In the genomic region with DNA sequence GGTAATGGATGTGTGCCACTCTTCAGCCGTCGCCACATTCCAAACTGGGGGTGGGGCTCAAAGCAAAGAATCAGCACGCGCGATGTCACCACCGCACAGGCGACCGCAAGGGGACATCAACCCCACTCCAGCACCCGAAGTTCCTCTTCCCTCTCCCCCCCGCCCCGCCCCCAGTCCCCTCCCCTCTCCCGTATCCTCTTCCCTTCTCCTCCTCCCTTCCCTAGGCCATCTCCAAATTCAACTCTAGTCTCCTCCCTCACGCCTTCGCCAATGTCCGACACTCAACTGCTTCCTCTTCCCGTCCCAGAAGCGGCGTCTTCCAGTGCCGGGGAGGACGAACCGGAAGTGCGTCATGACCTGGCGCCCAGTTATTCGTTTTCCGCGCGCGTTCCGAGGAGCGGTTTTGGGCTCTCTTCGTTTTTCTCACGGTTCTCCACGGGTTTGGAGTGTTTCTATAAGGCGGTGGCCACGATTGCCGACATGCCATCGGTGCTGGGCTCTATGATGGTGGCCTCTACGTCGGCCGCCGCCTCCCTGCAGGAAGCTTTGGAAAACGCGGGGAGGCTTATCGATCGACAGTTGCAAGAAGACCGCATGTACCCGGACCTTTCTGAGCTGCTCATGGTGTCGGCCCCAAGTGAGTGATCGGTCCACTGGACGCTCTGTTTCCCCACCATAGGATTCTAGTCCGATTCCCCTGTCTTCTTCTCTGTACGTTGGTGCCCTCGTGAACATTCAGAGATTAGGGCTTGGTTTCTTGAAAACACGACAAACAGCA, we compare ENCODE assay signal across 8 mouse cellular contexts. TPM values are rescaled to one million over a fixed set of nuclear protein-coding genes. Genes with fewer than 3 reads are reported as not detected.
A peak's percentile ranks its signal among the peaks of the same experiment; 100 is the strongest.
DNase-seq lines count a peak whose midpoint lies in the region; ATAC-seq and TF ChIP-seq lines count a peak whose summit lies in the region.

A gene (plus strand): TSS at position 308 of the 778 bp plus-strand sequence.

- peak within 1 kb of the TSS; percentile 97 for H3K9ac ChIP-seq in heart, embryonic 11.5 days (ENCODE audit: low read depth, low read length)
- peak within 1 kb of the TSS; percentile 91 for H3K9ac ChIP-seq in kidney, embryonic 16.5 days (replicated peaks; ENCODE audit: low read length)
- H3K9ac ChIP-seq in liver, adult 2 months (ENCODE audit: low read depth, low read length): peak within 1 kb of the TSS; percentile 90

- ATAC-seq in heart, embryonic 11.5 days (replicated peaks; ENCODE audit: insufficient number of reproducible peaks, low FRiP score, low TSS enrichment): peak; percentile 92
- ATAC-seq in kidney, embryonic 16.5 days (ENCODE audit: low FRiP score, low TSS enrichment): peak; percentile 98

- H3K36me3 ChIP-seq in C2C12 (ENCODE audit: control insufficient read depth, insufficient read depth) (peaks cover 34% of the 10 kb centered on the region), myocyte (ENCODE audit: control insufficient read depth, insufficient read depth) (peaks cover 25% of the 10 kb centered on the region)
- H3K36me3 ChIP-seq in erythroblast, embryonic 14.5 days (ENCODE audit: control insufficient read depth): peaks cover 32% of the 10 kb centered on the region
- H3K36me3 ChIP-seq in heart, embryonic 11.5 days (ENCODE audit: control insufficient read depth, insufficient read depth, low read length): peaks cover 9% of the 10 kb centered on the region
- H3K36me3 ChIP-seq in kidney, embryonic 16.5 days (ENCODE audit: insufficient read depth, low read length): peaks cover 21% of the 10 kb centered on the region
- H3K36me3 ChIP-seq in liver, adult 2 months (ENCODE audit: control insufficient read depth, insufficient read depth, low read length): peaks cover 17% of the 10 kb centered on the region; the same call in 1 of the 2 replicates
- 0 out of 2 replicates have a peak, but pooled peaks cover 2% of the 10 kb centered on the region for H3K36me3 ChIP-seq in splenic B cell, adult 2 months (ENCODE audit: control insufficient read depth, insufficient read depth, low read length, poor library complexity, severe bottlenecking)

- peak within 1 kb of the TSS; percentile 83 for H3K4me2 ChIP-seq in heart, embryonic 11.5 days
- peak within 1 kb of the TSS; percentile 92 for H3K4me2 ChIP-seq in kidney, embryonic 16.5 days (replicated peaks; ENCODE audit: low read depth, low read length)
- peak within 1 kb of the TSS; percentile 75 for H3K4me2 ChIP-seq in myocyte (ENCODE audit: low read depth)

- peaks cover 42% of the 10 kb centered on the region for H3K79me3 ChIP-seq in C2C12 (ENCODE audit: low read depth)

- peak; percentile 44; the same call in 1 of the 2 replicates for TF ChIP-seq POLR2A in brain, embryonic 14.5 days (IDR thresholded peaks at IDR 0.05; ENCODE audit: borderline replicate concordance, extremely low read depth, insufficient read depth, insufficient read length, poor library complexity, severe bottlenecking)
- 0 out of 2 replicates have a peak, but pooled peaks have one; percentile 40 for TF ChIP-seq POLR2A in liver, adult 2 months (IDR thresholded peaks at IDR 0.05; ENCODE audit: extremely low read depth, insufficient read depth, low read length)
- TF ChIP-seq POLR2A in myocyte (IDR thresholded peaks at IDR 0.05; ENCODE audit: insufficient read length, low read depth): peak; percentile 79

- peak within 1 kb of the TSS; percentile 76 for H3ac ChIP-seq in C2C12 (ENCODE audit: control insufficient read depth, insufficient read length, low read depth)
- peak within 1 kb of the TSS; percentile 23 for H3ac ChIP-seq in myocyte (ENCODE audit: control insufficient read depth, insufficient read length)

- H3K4me1 ChIP-seq in erythroblast, embryonic 14.5 days (ENCODE audit: control insufficient read depth): peaks cover 31% of the 10 kb centered on the region
- H3K4me1 ChIP-seq in heart, embryonic 11.5 days (ENCODE audit: control insufficient read depth, insufficient read depth, low read length): peaks cover 11% of the 10 kb centered on the region; the same call in 1 of the 2 replicates
- peaks cover 16% of the 10 kb centered on the region for H3K4me1 ChIP-seq in kidney, embryonic 16.5 days (ENCODE audit: insufficient read depth, low read length)
- peaks cover 6% of the 10 kb centered on the region; the same call in 1 of the 2 replicates for H3K4me1 ChIP-seq in liver, adult 2 months (ENCODE audit: control insufficient read depth, insufficient read depth, low read length)

- peak within 1 kb of the TSS; percentile 77 for H3K27ac ChIP-seq in heart, embryonic 11.5 days (ENCODE audit: low read depth, low read length)
- H3K27ac ChIP-seq in kidney, embryonic 16.5 days (ENCODE audit: low read length): peak within 1 kb of the TSS; percentile 70
- H3K27ac ChIP-seq in liver, adult 2 months (replicated peaks; ENCODE audit: insufficient read depth, low read depth, low read length): peak within 1 kb of the TSS; percentile 82

- peaks cover 51% of the 10 kb centered on the region for H3K79me2 ChIP-seq in C2C12 (ENCODE audit: control insufficient read depth, insufficient read depth)
- H3K79me2 ChIP-seq in liver, adult 2 months (ENCODE audit: control insufficient read depth, insufficient read depth, low read length): peaks cover 2% of the 10 kb centered on the region; the same call in 1 of the 2 replicates
- H3K79me2 ChIP-seq in myocyte (ENCODE audit: control insufficient read depth, insufficient read depth): peaks cover 29% of the 10 kb centered on the region

- H3K4me3 ChIP-seq in C2C12 (ENCODE audit: insufficient read depth, poor library complexity, severe bottlenecking) (peak within 1 kb of the TSS; percentile 100), myocyte (peak within 1 kb of the TSS; percentile 78)
- peak within 1 kb of the TSS; percentile 88 for H3K4me3 ChIP-seq in erythroblast, embryonic 14.5 days (replicated peaks)
- peak within 1 kb of the TSS; percentile 95 for H3K4me3 ChIP-seq in heart, embryonic 11.5 days (ENCODE audit: low read depth, low read length)
- peak within 1 kb of the TSS; percentile 96 for H3K4me3 ChIP-seq in kidney, embryonic 16.5 days (ENCODE audit: low read length)
- peak within 1 kb of the TSS; percentile 99 for H3K4me3 ChIP-seq in liver, adult 2 months (ENCODE audit: insufficient read depth, low read depth, low read length)

- H3K27me3 ChIP-seq in C2C12 (ENCODE audit: control insufficient read depth, insufficient read depth, insufficient read length) (no peaks in the 10 kb centered on the region), myocyte (ENCODE audit: control insufficient read depth, insufficient read depth, insufficient read length) (no peaks in the 10 kb centered on the region)
- H3K27me3 ChIP-seq in erythroblast, embryonic 14.5 days (ENCODE audit: control insufficient read depth): no peaks in the 10 kb centered on the region
- H3K27me3 ChIP-seq in heart, embryonic 11.5 days (ENCODE audit: control insufficient read depth, insufficient read depth, low read length): no peaks in the 10 kb centered on the region
- no peaks in the 10 kb centered on the region for H3K27me3 ChIP-seq in kidney, embryonic 16.5 days (ENCODE audit: insufficient read depth, low read length)
- no peaks in the 10 kb centered on the region for H3K27me3 ChIP-seq in liver, adult 2 months (ENCODE audit: control insufficient read depth, insufficient read depth, low read length)
- no peaks in the 10 kb centered on the region for H3K27me3 ChIP-seq in splenic B cell, adult 2 months (ENCODE audit: control insufficient read depth, insufficient read depth, low read length, poor library complexity, severe bottlenecking)

- H3K9me3 ChIP-seq in erythroblast, embryonic 14.5 days (ENCODE audit: control insufficient read depth, low read length): no peaks in the 10 kb centered on the region
- H3K9me3 ChIP-seq in heart, embryonic 11.5 days (replicated peaks; ENCODE audit: control insufficient read depth, low read length): no peaks in the 10 kb centered on the region
- H3K9me3 ChIP-seq in kidney, embryonic 16.5 days (ENCODE audit: low read length): no peaks in the 10 kb centered on the region

- WGBS in heart, embryonic 11.5 days (ENCODE audit: insufficient replicate concordance): under 1% methylated on average over 53 of the region's 54 CpGs
- WGBS in kidney, embryonic 16.5 days: under 1% methylated on average over 52 of the region's 54 CpGs
- WGBS in liver, adult 2 months: under 1% methylated on average over 54 of the region's 54 CpGs

- DNase-seq in brain, embryonic 14.5 days (ENCODE audit: low read depth): peak; percentile 99
- DNase-seq in liver, adult 2 months (ENCODE audit: extremely low read depth, low read depth, low spot score): peak; percentile 95
- peak; percentile 92 for DNase-seq in splenic B cell, adult 2 months (ENCODE audit: low read depth, low spot score)

- no peak for TF ChIP-seq CTCF in C2C12 (IDR thresholded peaks at IDR 0.05; ENCODE audit: control insufficient read depth, insufficient read depth, insufficient read length)
- TF ChIP-seq CTCF in brain, embryonic 14.5 days (IDR thresholded peaks at IDR 0.05; ENCODE audit: borderline replicate concordance, extremely low read depth, insufficient read depth, insufficient read length): peak; percentile 0; the same call in 1 of the 2 replicates
- TF ChIP-seq CTCF in liver, adult 2 months (IDR thresholded peaks at IDR 0.05; ENCODE audit: low read depth, low read length): no peak

TF ChIP-seq in C2C12, 6 proteins besides CTCF, POLR2A, EP300 and RAD21 (continues in another document):
- TF ChIP-seq MYOG (IDR thresholded peaks at IDR 0.05; ENCODE audit: control insufficient read depth, extremely low read depth, insufficient read length) (no peak), MAX (IDR thresholded peaks at IDR 0.05) (peak; percentile 73), FOSL1 (IDR thresholded peaks at IDR 0.05; ENCODE audit: insufficient read depth, low read length, poor library complexity, severe bottlenecking) (no peak), CEBPB (IDR thresholded peaks at IDR 0.05; ENCODE audit: low read depth) (no peak), MYOD1 (IDR thresholded peaks at IDR 0.05; ENCODE audit: control insufficient read depth, insufficient read length, low read depth) (no peak)

TF ChIP-seq in myocyte, 11 proteins besides CTCF, POLR2A, EP300 and RAD21 (continues in another document):
- no peak for TF ChIP-seq MYOG (IDR thresholded peaks at IDR 0.05; ENCODE audit: control insufficient read depth in 1 of 3, insufficient read depth in 1 of 3, insufficient read length in 2 of 3, low read depth in 2 of 3)
- TF ChIP-seq TCF3 (IDR thresholded peaks at IDR 0.05; ENCODE audit: insufficient read length, low read depth): no peak
- peak; percentile 93 for TF ChIP-seq E2F4 (IDR thresholded peaks at IDR 0.05; ENCODE audit: insufficient read depth)
- no peak for TF ChIP-seq TCF12 (IDR thresholded peaks at IDR 0.05; ENCODE audit: insufficient read depth, poor library complexity, severe bottlenecking)
- TF ChIP-seq REST (IDR thresholded peaks at IDR 0.05; ENCODE audit: insufficient read depth, insufficient read length): no peak

RNA-seq across cellular contexts. Expression of the gene that starts here (rescaled TPM):
- 19.5 TPM for polyA plus RNA-seq in C2C12 (2012; fragmentation: generic; extraction: Trizol)
- 25.2 and 26.9 TPM in 2 replicates for polyA plus RNA-seq in brain, embryonic 14.5 days (2012; rRNA removed)
- polyA plus RNA-seq in erythroblast, embryonic 14.5 days (2012): 0.07 and 0.11 TPM in 2 replicates
- polyA plus RNA-seq in heart, embryonic 11.5 days (2014; fragmentation: Nextera tagmentation; extraction: Ambion mirVana): 13.1 and 23.2 TPM in 2 replicates
- 19.4 and 20.0 TPM in 2 replicates for polyA plus RNA-seq in kidney, embryonic 16.5 days (2015; fragmentation: Nextera tagmentation; extraction: Ambion mirVana)
- total RNA-seq in liver, adult 2 months (2014; rRNA removed): 14.9 and 16.4 TPM in 2 replicates
- 4.6 and 6.3 TPM in 2 replicates for polyA plus RNA-seq in liver, adult 2 months (2012; rRNA removed)
- polyA plus RNA-seq in myocyte (2012; fragmentation: generic; extraction: Trizol): 9.7 TPM

Comparison
In these comparisons a context has a peak if more than half of its experiments do, and no peak if none do; other contexts are left out.
1. Peak in every context shown above with its lines: DNase-seq, ATAC-seq, H3K4me3 ChIP-seq and H3K27ac ChIP-seq.